Mouse (Mus musculus): ENCODE results near the gene Adk. TPM values are rescaled to one million over a fixed set of nuclear protein-coding genes. Genes with fewer than 3 reads are reported as not detected.
"Not testable (repeated sequence)": the region's sequence is repeated elsewhere in the genome, so short reads cannot be mapped to it uniquely, and the experiment has no call there.

The Adk gene
- polyA plus RNA-seq, 1 experiment from 2014 or later, result 180 TPM

GRCm38 (mm10) chr14:21462398-21462797 lies 410.0 kb downstream of the Adk start:
- H3K27me3 ChIP-seq (replicated peaks; ENCODE audit: control insufficient read depth, insufficient read depth, low read length), result no peaks in the 10 kb centered on the region
- H3K9me3 ChIP-seq (ENCODE audit: control insufficient read depth, low read length), result no peaks in the 10 kb centered on the region
- 75% methylated on average over 3 of the region's 3 CpGs for WGBS
- no peak overlapping the region for H3K4me2 ChIP-seq (ENCODE audit: low read length)
- no peaks in the 10 kb centered on the region for H3K36me3 ChIP-seq (ENCODE audit: control insufficient read depth, insufficient read depth, low read length)
- 0 out of 2 replicates have a peak, but pooled peaks cover 2% of the 10 kb centered on the region for H3K4me1 ChIP-seq (replicated peaks; ENCODE audit: control insufficient read depth, insufficient read depth, low read length)
- no peak overlapping the region for H3K27ac ChIP-seq (ENCODE audit: low read depth)
- DNase-seq (ENCODE audit: low spot score), result no peak
- H3K4me3 ChIP-seq (ENCODE audit: low read depth, low read length), result no peak overlapping the region
- H3K9ac ChIP-seq (ENCODE audit: low read length), result no peak overlapping the region
- ATAC-seq (replicated peaks; ENCODE audit: low FRiP score, low TSS enrichment, low read depth), result no peak

GRCm38 (mm10) chr14:21463117-21463712 lies 410.8 kb downstream of the Adk start:
- 71% methylated on average over 9 of the region's 9 CpGs for WGBS
- Histone ChIP-seq H3K9me3 (ENCODE audit: control insufficient read depth, low read length) (no peaks in the 10 kb centered on the region), H3K9ac (ENCODE audit: low read length) (no peak overlapping the region), H3K4me3 (ENCODE audit: low read depth, low read length) (no peak overlapping the region), H3K36me3 (ENCODE audit: control insufficient read depth, insufficient read depth, low read length) (no peaks in the 10 kb centered on the region), H3K27ac (ENCODE audit: low read depth) (no peak overlapping the region), H3K4me2 (ENCODE audit: low read length) (no peak overlapping the region), H3K27me3 (replicated peaks; ENCODE audit: control insufficient read depth, insufficient read depth, low read length) (no peaks in the 10 kb centered on the region), H3K4me1 (replicated peaks; ENCODE audit: control insufficient read depth, insufficient read depth, low read length) (0 out of 2 replicates have a peak, but pooled peaks cover 2% of the 10 kb centered on the region)
- ATAC-seq (replicated peaks; ENCODE audit: low FRiP score, low TSS enrichment, low read depth) (no peak), DNase-seq (ENCODE audit: low spot score) (no peak)

- 79% methylated on average over 5 of the region's 5 CpGs for WGBS
These were observed 418.0 kb downstream of the Adk start for GRCm38 (mm10) chr14:21470386-21470785.

GRCm38 (mm10) chr14:21471975-21472374 lies 419.6 kb downstream of the Adk start:
- Histone ChIP-seq H3K4me1 (replicated peaks; ENCODE audit: control insufficient read depth, insufficient read depth, low read length) (no peaks in the 10 kb centered on the region), H3K4me3 (ENCODE audit: low read depth, low read length) (no peak overlapping the region), H3K27me3 (replicated peaks; ENCODE audit: control insufficient read depth, insufficient read depth, low read length) (no peaks in the 10 kb centered on the region), H3K9ac (ENCODE audit: low read length) (no peak overlapping the region), H3K27ac (ENCODE audit: low read depth) (no peak overlapping the region), H3K9me3 (ENCODE audit: control insufficient read depth, low read length) (no peaks in the 10 kb centered on the region), H3K4me2 (ENCODE audit: low read length) (no peak overlapping the region), H3K36me3 (ENCODE audit: control insufficient read depth, insufficient read depth, low read length) (no peaks in the 10 kb centered on the region)
- DNase-seq (ENCODE audit: low spot score) (no peak), ATAC-seq (replicated peaks; ENCODE audit: low FRiP score, low TSS enrichment, low read depth) (no peak)
- WGBS, result 93% methylated on average over 2 of the region's 2 CpGs

More at GRCm38 (mm10) chr14:21470386-21470785, 418.0 kb downstream of the Adk start:
- ATAC-seq (replicated peaks; ENCODE audit: low FRiP score, low TSS enrichment, low read depth), result no peak
- Histone ChIP-seq H3K27ac (ENCODE audit: low read depth) (no peak overlapping the region), H3K9ac (ENCODE audit: low read length) (no peak overlapping the region), H3K4me1 (replicated peaks; ENCODE audit: control insufficient read depth, insufficient read depth, low read length) (no peaks in the 10 kb centered on the region), H3K4me2 (ENCODE audit: low read length) (no peak overlapping the region), H3K36me3 (ENCODE audit: control insufficient read depth, insufficient read depth, low read length) (no peaks in the 10 kb centered on the region), H3K9me3 (ENCODE audit: control insufficient read depth, low read length) (no peaks in the 10 kb centered on the region), H3K4me3 (ENCODE audit: low read depth, low read length) (no peak overlapping the region), H3K27me3 (replicated peaks; ENCODE audit: control insufficient read depth, insufficient read depth, low read length) (no peaks in the 10 kb centered on the region)
- DNase-seq (ENCODE audit: low spot score), result no peak

GRCm38 (mm10) chr14:21474593-21475132 lies 422.3 kb downstream of the Adk start:
- H3K27ac ChIP-seq (ENCODE audit: low read depth); ATAC-seq (replicated peaks; ENCODE audit: low FRiP score, low TSS enrichment, low read depth); H3K27me3 ChIP-seq (replicated peaks; ENCODE audit: control insufficient read depth, insufficient read depth, low read length); H3K36me3 ChIP-seq (ENCODE audit: control insufficient read depth, insufficient read depth, low read length); H3K9me3 ChIP-seq (ENCODE audit: control insufficient read depth, low read length); DNase-seq (ENCODE audit: low spot score); H3K4me1 ChIP-seq (replicated peaks; ENCODE audit: control insufficient read depth, insufficient read depth, low read length); H3K4me2 ChIP-seq (ENCODE audit: low read length); H3K9ac ChIP-seq (ENCODE audit: low read length); H3K4me3 ChIP-seq (ENCODE audit: low read depth, low read length): not testable (repeated sequence)
- WGBS, result 97% methylated on average over 4 of the region's 4 CpGs

GRCm38 (mm10) chr14:21477181-21477580 lies 424.8 kb downstream of the Adk start:
- Histone ChIP-seq H3K27me3 (replicated peaks; ENCODE audit: control insufficient read depth, insufficient read depth, low read length) (no peaks in the 10 kb centered on the region), H3K4me3 (ENCODE audit: low read depth, low read length) (no peak overlapping the region), H3K27ac (ENCODE audit: low read depth) (no peak overlapping the region), H3K36me3 (ENCODE audit: control insufficient read depth, insufficient read depth, low read length) (no peaks in the 10 kb centered on the region), H3K4me2 (ENCODE audit: low read length) (no peak overlapping the region), H3K9ac (ENCODE audit: low read length) (no peak overlapping the region), H3K9me3 (ENCODE audit: control insufficient read depth, low read length) (no peaks in the 10 kb centered on the region), H3K4me1 (replicated peaks; ENCODE audit: control insufficient read depth, insufficient read depth, low read length) (no peaks in the 10 kb centered on the region)
- no peak for ATAC-seq (replicated peaks; ENCODE audit: low FRiP score, low TSS enrichment, low read depth)
- DNase-seq (ENCODE audit: low spot score), result no peak
- WGBS, result 90% methylated on average over 2 of the region's 2 CpGs

- no peaks in the 10 kb centered on the region for H3K4me1 ChIP-seq (replicated peaks; ENCODE audit: control insufficient read depth, insufficient read depth, low read length)
- no peak overlapping the region for H3K4me3 ChIP-seq (ENCODE audit: low read depth, low read length)
- 97% methylated on average over 8 of the region's 8 CpGs for WGBS
- no peak overlapping the region for H3K9ac ChIP-seq (ENCODE audit: low read length)
- no peak overlapping the region for H3K4me2 ChIP-seq (ENCODE audit: low read length)
- no peak for ATAC-seq (replicated peaks; ENCODE audit: low FRiP score, low TSS enrichment, low read depth)
- H3K27me3 ChIP-seq (replicated peaks; ENCODE audit: control insufficient read depth, insufficient read depth, low read length), result no peaks in the 10 kb centered on the region
- H3K27ac ChIP-seq (ENCODE audit: low read depth), result no peak overlapping the region
- DNase-seq (ENCODE audit: low spot score), result no peak
- H3K36me3 ChIP-seq (ENCODE audit: control insufficient read depth, insufficient read depth, low read length), result no peaks in the 10 kb centered on the region
- H3K9me3 ChIP-seq (ENCODE audit: control insufficient read depth, low read length), result no peaks in the 10 kb centered on the region
These were observed 427.2 kb downstream of the Adk start for GRCm38 (mm10) chr14:21479566-21479965.

GRCm38 (mm10) chr14:21480191-21480590 lies 427.8 kb downstream of the Adk start:
- ATAC-seq (replicated peaks; ENCODE audit: low FRiP score, low TSS enrichment, low read depth) (no peak), DNase-seq (ENCODE audit: low spot score) (no peak)
- H3K27me3 ChIP-seq (replicated peaks; ENCODE audit: control insufficient read depth, insufficient read depth, low read length), result no peaks in the 10 kb centered on the region
- 85% methylated on average over 5 of the region's 5 CpGs for WGBS
- no peak overlapping the region for H3K4me2 ChIP-seq (ENCODE audit: low read length)
- H3K9ac ChIP-seq (ENCODE audit: low read length), result no peak overlapping the region
- no peak overlapping the region for H3K27ac ChIP-seq (ENCODE audit: low read depth)
- no peaks in the 10 kb centered on the region for H3K4me1 ChIP-seq (replicated peaks; ENCODE audit: control insufficient read depth, insufficient read depth, low read length)
- no peak overlapping the region for H3K4me3 ChIP-seq (ENCODE audit: low read depth, low read length)
- H3K9me3 ChIP-seq (ENCODE audit: control insufficient read depth, low read length), result no peaks in the 10 kb centered on the region
- no peaks in the 10 kb centered on the region for H3K36me3 ChIP-seq (ENCODE audit: control insufficient read depth, insufficient read depth, low read length)

GRCm38 (mm10) chr14:21481231-21481630 lies 428.9 kb downstream of the Adk start, which contains the start of gene Kat6b:
TSS of gene Kat6b (plus strand) at chr14:21481434.
- 92% methylated on average over 7 of the region's 7 CpGs for WGBS
- no peak for ATAC-seq (replicated peaks; ENCODE audit: low FRiP score, low TSS enrichment, low read depth)
- no peak within 1 kb of the TSS for H3K4me2 ChIP-seq (ENCODE audit: low read length)

More at GRCm38 (mm10) chr14:21481231-21481630, 428.9 kb downstream of the Adk start, which contains the start of gene Kat6b:
- H3K9ac ChIP-seq (ENCODE audit: low read length), result no peak within 1 kb of the TSS
- H3K9me3 ChIP-seq (ENCODE audit: control insufficient read depth, low read length), result no peaks in the 10 kb centered on the region
- no peak within 1 kb of the TSS for H3K4me3 ChIP-seq (ENCODE audit: low read depth, low read length)
- no peaks in the 10 kb centered on the region for H3K36me3 ChIP-seq (ENCODE audit: control insufficient read depth, insufficient read depth, low read length)
- no peak for DNase-seq (ENCODE audit: low spot score)
- no peak within 1 kb of the TSS for H3K27ac ChIP-seq (ENCODE audit: low read depth)
- no peaks in the 10 kb centered on the region for H3K4me1 ChIP-seq (replicated peaks; ENCODE audit: control insufficient read depth, insufficient read depth, low read length)
- no peaks in the 10 kb centered on the region for H3K27me3 ChIP-seq (replicated peaks; ENCODE audit: control insufficient read depth, insufficient read depth, low read length)
